Mouse (Mus musculus) hindbrain, embryonic 12.5 days (tissue): ENCODE measurements at regions not wholly inside any gene's neighbourhood (a gene's known extent, or its start where the extent isn't known, plus 50 kb on each side); places are given as distances from the start of the nearest gene placed in this dataset.

ENCODE experiments used
- ATAC-seq: fragments of 200-750 bp; cut with Nextera tagmentation; 2 replicates; pipeline ENCODE4 v1.8.0; 2017; ENCODE audit warnings: moderate TSS enrichment; ENCODE audit not compliant: low FRiP score
- H3K27ac ChIP-seq: fragments of 300-500 bp; sonication (generic); 2 replicates; pipeline ENCODE4 v1.5.1; 2016; ENCODE audit warnings: mild to moderate bottlenecking
- H3K27me3 ChIP-seq: fragments of 300-500 bp; sonication (generic); 2 replicates; pipeline ENCODE4 v1.6.1; 2016; ENCODE audit warnings: mild to moderate bottlenecking
- H3K36me3 ChIP-seq: fragments of 300-500 bp; sonication (generic); 2 replicates; pipeline ENCODE4 v1.6.1; 2016; ENCODE audit warnings: mild to moderate bottlenecking
- H3K4me1 ChIP-seq: fragments of 300-500 bp; sonication (generic); 2 replicates; pipeline ENCODE4 v1.6.1; 2016
- H3K4me2 ChIP-seq: fragments of 300-500 bp; sonication (generic); replicated peaks from 2 replicates; pipeline ENCODE4 v1.6.1; 2016; ENCODE audit warnings: mild to moderate bottlenecking
- H3K4me3 ChIP-seq: fragments of 300-500 bp; sonication (generic); 2 replicates; pipeline ENCODE4 v1.5.1; 2016; ENCODE audit warnings: mild to moderate bottlenecking
- H3K9ac ChIP-seq: fragments of 300-500 bp; sonication (generic); 2 replicates; pipeline ENCODE4 v1.6.1; 2016; ENCODE audit warnings: mild to moderate bottlenecking, moderate library complexity
- H3K9me3 ChIP-seq: fragments of 300-500 bp; sonication (generic); replicated peaks from 2 replicates; pipeline ENCODE4 v1.6.1; 2016; ENCODE audit warnings: mild to moderate bottlenecking
- WGBS: fragments of 180-500 bp; shearing (Covaris S2); methylation state at CpG from one replicate; pipeline ENCODE4 v1.1.7; 2016; 5-methylcytosine and 5-hydroxymethylcytosine counted together

DNA sequence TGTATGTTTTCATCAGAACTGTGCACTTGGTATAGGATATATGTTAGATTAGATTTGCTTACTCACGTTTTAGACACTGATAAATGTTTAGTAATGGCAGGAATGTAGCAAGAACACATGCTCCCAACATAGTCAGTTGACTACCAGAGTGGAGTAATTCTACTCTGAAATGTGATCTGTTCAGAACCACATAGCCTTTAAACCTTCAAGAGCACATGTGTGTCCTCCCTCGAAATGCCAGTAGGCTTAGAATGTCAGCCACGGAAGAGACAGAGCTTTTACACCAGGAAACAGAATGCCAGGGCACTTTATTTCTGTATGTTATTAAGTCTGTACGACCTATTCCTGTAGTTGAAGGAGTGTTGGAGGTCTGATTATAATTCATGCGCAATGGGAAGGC lies 51.3 kb upstream of the Cd28 start:
- no peak overlapping the region for H3K9ac ChIP-seq
- no peaks in the 10 kb centered on the region for H3K36me3 ChIP-seq
- no peaks in the 10 kb centered on the region for H3K9me3 ChIP-seq
- H3K27ac ChIP-seq = no peak overlapping the region
- H3K4me3 ChIP-seq = no peak overlapping the region
- no peak overlapping the region for H3K4me2 ChIP-seq
- H3K4me1 ChIP-seq = peaks cover 3% of the 10 kb centered on the region
- 79% methylated on average over 5 of the region's 5 CpGs for WGBS
- no peak for ATAC-seq
- H3K27me3 ChIP-seq = no peaks in the 10 kb centered on the region

GRCm38 (mm10) chr1:60662301-60662986 lies 54.2 kb upstream of the Cd28 start:
- no peaks in the 10 kb centered on the region for H3K36me3 ChIP-seq
- H3K27me3 ChIP-seq = no peaks in the 10 kb centered on the region
- H3K27ac ChIP-seq = no peak overlapping the region
- H3K9ac ChIP-seq = no peak overlapping the region
- no peak overlapping the region for H3K4me3 ChIP-seq
- H3K9me3 ChIP-seq = no peaks in the 10 kb centered on the region
- H3K4me1 ChIP-seq = no peaks in the 10 kb centered on the region
- ATAC-seq = no peak
- 67% methylated on average over 9 of the region's 9 CpGs for WGBS
- H3K4me2 ChIP-seq = no peak overlapping the region

DNA sequence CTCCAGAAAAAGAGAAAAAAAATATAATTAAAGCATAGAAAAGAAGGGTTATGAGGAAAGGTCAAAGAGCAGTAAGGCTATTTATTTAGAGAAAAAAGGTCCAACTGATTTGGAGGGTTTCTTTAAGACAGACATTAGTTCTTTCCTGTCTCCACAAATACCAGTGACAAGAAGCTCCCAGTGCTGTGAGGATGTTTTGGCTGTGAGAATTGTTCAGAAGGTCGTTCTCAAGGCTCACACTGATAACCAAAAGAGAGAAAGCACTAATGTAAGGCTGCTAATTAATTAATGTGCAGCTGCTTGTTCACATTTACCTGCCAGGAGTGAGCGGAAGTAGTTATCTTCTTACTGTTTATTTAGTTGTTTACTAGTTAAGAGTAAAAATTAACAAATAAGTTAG lies 54.7 kb upstream of the Cd28 start:
- Histone ChIP-seq H3K9me3 (no peaks in the 10 kb centered on the region), H3K27me3 (no peaks in the 10 kb centered on the region), H3K27ac (no peak overlapping the region), H3K4me1 (no peaks in the 10 kb centered on the region), H3K9ac (no peak overlapping the region), H3K4me3 (no peak overlapping the region), H3K4me2 (no peak overlapping the region), H3K36me3 (no peaks in the 10 kb centered on the region)
- 57% methylated on average over 2 of the region's 2 CpGs for WGBS
- no peak for ATAC-seq

GRCm38 (mm10) chr1:60659604-60660003 lies 57.0 kb upstream of the Cd28 start:
- WGBS = 85% methylated on average over 1 of the region's 1 CpGs
- Histone ChIP-seq H3K4me3 (no peak overlapping the region), H3K9me3 (no peaks in the 10 kb centered on the region), H3K9ac (no peak overlapping the region), H3K4me1 (no peaks in the 10 kb centered on the region), H3K27ac (no peak overlapping the region), H3K27me3 (no peaks in the 10 kb centered on the region), H3K36me3 (no peaks in the 10 kb centered on the region), H3K4me2 (no peak overlapping the region)
- no peak for ATAC-seq

DNA sequence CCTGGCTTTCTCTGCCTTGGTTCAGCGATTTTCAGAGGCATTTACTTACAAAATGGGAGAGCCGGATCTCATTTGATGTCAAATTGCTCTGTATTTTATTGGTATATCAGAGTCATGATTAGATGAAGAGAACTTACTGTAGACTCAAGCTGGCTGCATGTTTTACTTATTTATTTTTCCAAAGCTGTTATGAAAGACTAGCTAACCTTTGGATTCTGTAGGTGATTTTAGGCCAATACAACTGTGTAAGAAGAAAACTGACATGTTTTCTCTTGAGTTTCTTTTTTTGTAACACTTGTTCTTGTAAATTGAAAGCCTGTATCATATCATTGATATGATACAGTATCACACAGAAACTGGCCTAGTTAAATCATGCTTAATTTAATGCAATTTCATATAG lies 57.6 kb upstream of the Cd28 start:
- H3K27me3 ChIP-seq = no peaks in the 10 kb centered on the region
- ATAC-seq = no peak
- 82% methylated on average over 2 of the region's 2 CpGs for WGBS

GRCm38 (mm10) chr1:60658383-60658782 lies 58.2 kb upstream of the Cd28 start:
- no peaks in the 10 kb centered on the region for H3K27me3 ChIP-seq
- no peak overlapping the region for H3K4me3 ChIP-seq
- H3K4me2 ChIP-seq = no peak overlapping the region
- H3K4me1 ChIP-seq = no peaks in the 10 kb centered on the region
- H3K36me3 ChIP-seq = no peaks in the 10 kb centered on the region
- no peak for ATAC-seq
- H3K9me3 ChIP-seq = no peaks in the 10 kb centered on the region
- H3K27ac ChIP-seq = no peak overlapping the region
- no peak overlapping the region for H3K9ac ChIP-seq
- 87% methylated on average over 4 of the region's 4 CpGs for WGBS

More for the DNA sequence above, 57.6 kb upstream of the Cd28 start:
- Histone ChIP-seq H3K4me2 (no peak overlapping the region), H3K36me3 (no peaks in the 10 kb centered on the region), H3K27ac (no peak overlapping the region), H3K9me3 (no peaks in the 10 kb centered on the region), H3K4me1 (no peaks in the 10 kb centered on the region), H3K9ac (no peak overlapping the region), H3K4me3 (no peak overlapping the region)

DNA sequence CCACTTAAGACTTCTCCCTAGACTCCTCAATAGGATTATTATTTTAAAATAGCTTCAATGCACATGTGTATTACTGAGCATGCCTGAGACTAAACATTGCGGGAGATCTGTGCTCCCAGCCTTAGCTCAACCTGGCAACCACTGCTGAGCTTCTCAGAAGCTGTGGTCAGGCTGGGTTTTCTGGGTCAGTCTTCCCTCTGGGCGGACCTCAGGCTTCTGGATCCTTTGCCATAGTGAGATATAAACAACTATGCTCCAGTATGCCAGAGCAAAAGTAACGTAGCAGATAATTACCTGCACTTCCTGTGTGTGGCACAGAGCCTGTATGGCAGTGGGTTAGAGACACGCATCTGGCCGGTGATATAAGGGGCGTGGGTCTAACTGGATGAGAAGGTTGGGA lies 59.1 kb upstream of the Cd28 start:
- Histone ChIP-seq H3K27ac (no peak overlapping the region), H3K4me3 (no peak overlapping the region), H3K36me3 (no peaks in the 10 kb centered on the region), H3K4me2 (no peak overlapping the region), H3K9ac (no peak overlapping the region), H3K27me3 (no peaks in the 10 kb centered on the region), H3K4me1 (no peaks in the 10 kb centered on the region), H3K9me3 (no peaks in the 10 kb centered on the region)
- 85% methylated on average over 6 of the region's 6 CpGs for WGBS
- no peak for ATAC-seq

GRCm38 (mm10) chr1:60656976-60657375 lies 59.6 kb upstream of the Cd28 start:
- 70% methylated on average over 4 of the region's 4 CpGs for whole genome bisulfite sequencing
- Histone ChIP-seq H3K4me2 (no peak overlapping the region), H3K36me3 (no peaks in the 10 kb centered on the region)

DNA sequence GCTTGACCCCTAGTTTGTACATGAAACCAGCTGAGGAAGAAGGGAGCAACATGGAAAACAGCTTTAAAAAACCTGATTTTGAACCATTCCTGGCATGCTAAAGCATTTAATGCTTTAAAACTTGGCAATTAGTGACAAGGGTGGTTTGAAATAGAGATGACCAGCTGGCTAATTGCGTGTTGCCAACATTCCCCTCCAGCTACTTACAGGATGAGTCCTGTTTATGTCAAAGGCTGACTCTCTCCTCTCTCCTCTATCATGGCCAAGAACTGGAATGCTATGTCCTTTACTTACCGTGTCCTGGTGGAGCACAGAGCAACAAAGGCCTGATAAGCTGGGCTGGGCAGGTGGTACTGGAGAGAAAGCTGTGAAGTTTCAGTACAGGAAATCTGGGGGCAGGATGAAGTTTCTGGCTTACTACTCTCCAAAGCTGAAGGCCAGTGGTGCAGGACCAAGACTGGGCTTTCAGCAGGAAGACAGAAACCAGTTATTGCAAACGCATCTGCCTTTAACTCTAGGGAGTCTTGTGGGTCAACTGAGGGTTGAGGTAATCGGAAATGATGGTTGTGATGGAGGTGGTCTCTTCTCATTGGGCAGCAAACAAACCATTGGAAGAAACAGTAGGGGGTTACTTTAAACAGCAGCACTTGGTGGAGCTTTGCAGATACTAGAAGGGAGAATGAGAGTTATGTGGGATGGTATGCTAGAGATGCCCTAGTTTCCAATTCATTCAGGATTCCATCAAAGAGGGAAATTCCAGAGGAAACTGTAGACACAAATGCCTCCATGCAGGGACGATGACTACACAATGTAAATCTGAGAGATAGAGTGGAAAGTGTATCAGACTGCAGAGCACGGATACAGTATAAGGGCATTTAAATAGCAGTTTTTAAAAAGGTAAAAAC lies 60.7 kb upstream of the Cd28 start:
- Histone ChIP-seq H3K9ac (no peak overlapping the region), H3K27ac (no peak overlapping the region), H3K4me3 (no peak overlapping the region), H3K4me1 (no peaks in the 10 kb centered on the region), H3K4me2 (no peak overlapping the region), H3K27me3 (no peaks in the 10 kb centered on the region), H3K36me3 (no peaks in the 10 kb centered on the region), H3K9me3 (no peaks in the 10 kb centered on the region)
- WGBS = 77% methylated on average over 6 of the region's 6 CpGs
- no peak for ATAC-seq

More at GRCm38 (mm10) chr1:60656976-60657375, 59.6 kb upstream of the Cd28 start:
- Histone ChIP-seq H3K9ac (no peak overlapping the region), H3K9me3 (no peaks in the 10 kb centered on the region), H3K4me3 (no peak overlapping the region), H3K27me3 (no peaks in the 10 kb centered on the region), H3K4me1 (no peaks in the 10 kb centered on the region), H3K27ac (no peak overlapping the region)
- no peak for ATAC-seq

- Histone ChIP-seq H3K4me2 (no peak overlapping the region), H3K36me3 (no peaks in the 10 kb centered on the region), H3K9me3 (no peaks in the 10 kb centered on the region), H3K27ac (no peak overlapping the region), H3K4me1 (no peaks in the 10 kb centered on the region), H3K9ac (no peak overlapping the region), H3K27me3 (no peaks in the 10 kb centered on the region), H3K4me3 (no peak overlapping the region)
- 71% methylated on average over 2 of the region's 2 CpGs for WGBS
- ATAC-seq = no peak
These were observed 61.4 kb upstream of the Cd28 start for GRCm38 (mm10) chr1:60655206-60655605.

DNA sequence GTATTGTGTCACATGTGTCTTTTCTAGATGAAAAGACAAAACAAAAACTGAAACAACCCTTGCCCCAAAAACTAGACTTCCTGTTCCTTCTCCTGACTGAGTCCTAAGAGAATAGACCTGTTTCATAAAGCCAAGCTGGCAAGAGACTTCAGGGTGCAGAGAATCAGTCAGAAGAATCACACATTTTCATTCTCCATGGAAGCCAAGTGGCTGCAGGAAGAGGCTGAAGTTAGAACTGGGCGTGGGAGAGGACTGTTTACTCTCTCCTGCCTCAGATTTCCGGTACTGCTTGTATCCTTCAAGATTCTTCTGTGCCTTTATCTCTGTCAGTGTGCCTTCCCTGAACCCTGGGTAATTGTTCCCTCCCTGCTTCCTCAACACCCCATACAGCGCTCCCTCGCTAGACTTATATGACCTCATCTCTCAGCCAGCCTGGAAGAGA lies 64.0 kb upstream of the Cd28 start:
- H3K4me3 ChIP-seq = no peak overlapping the region
- WGBS = 79% methylated on average over 4 of the region's 4 CpGs
- no peak overlapping the region for H3K27ac ChIP-seq
- H3K4me2 ChIP-seq = no peak overlapping the region
- no peak for ATAC-seq
- H3K27me3 ChIP-seq = no peaks in the 10 kb centered on the region
- H3K9ac ChIP-seq = no peak overlapping the region
- no peaks in the 10 kb centered on the region for H3K9me3 ChIP-seq
- H3K4me1 ChIP-seq = peaks cover 10% of the 10 kb centered on the region
- H3K36me3 ChIP-seq = no peaks in the 10 kb centered on the region

- ATAC-seq = no peak
- no peaks in the 10 kb centered on the region for H3K27me3 ChIP-seq
- H3K36me3 ChIP-seq = no peaks in the 10 kb centered on the region
- H3K4me1 ChIP-seq = peaks cover 10% of the 10 kb centered on the region
- no peak overlapping the region for H3K4me3 ChIP-seq
- WGBS = 82% methylated on average over 3 of the region's 3 CpGs
- no peak overlapping the region for H3K27ac ChIP-seq
- H3K9me3 ChIP-seq = no peaks in the 10 kb centered on the region
- no peak overlapping the region for H3K9ac ChIP-seq
- no peak overlapping the region for H3K4me2 ChIP-seq
These were observed 66.4 kb upstream of the Cd28 start for GRCm38 (mm10) chr1:60650158-60650557.
